ENCODE assay signal across 17 mouse cellular contexts in genomic region chr2:32590224-32590623, GRCm38 (mm10). TPM values are rescaled to one million over a fixed set of nuclear protein-coding genes. Genes with fewer than 3 reads are reported as not detected.
DNase-seq lines count a peak whose midpoint lies in the region; ATAC-seq lines count a peak whose summit lies in the region.
"Had no signal": no experiment of that assay in that cellular context is flagged by ENCODE, and none has a peak within 500 bp of the region (broad histone marks: within the 10 kb centered on the region; RNA-seq: fewer than 3 reads in every experiment).

No protein-coding gene starts in this region.

- peak; percentile 58 for DNase-seq in cerebellum, adult 11-12 months
- DNase-seq in cerebellum, postnatal 4 days (ENCODE audit: low spot score in 2 of 2), result no peak
- DNase-seq in heart, postnatal 14 days, result no peak
- DNase-seq in lung, postnatal 10 days, result peak; percentile 34
- DNase-seq in lung, postnatal 36 days, result no peak
- DNase-seq in skeletal muscle tissue, adult 2 months (ENCODE audit: low read depth, low spot score), result peak; percentile 84
- no peak for DNase-seq in retina, postnatal 1 day
- DNase-seq: adrenal gland, adult 2 months; liver, embryonic 13.5 days; thymus, postnatal 25 days had no signal

- intact Hi-C loops in heart, postnatal 14 days (cut with DNase I), result no loop called here

- H3K4me1 ChIP-seq in heart, embryonic 15.5 days (replicated peaks), result peaks cover 36% of the 10 kb centered on the region

- no peak overlapping the region for H3K4me2 ChIP-seq in heart, embryonic 15.5 days
- H3K4me2 ChIP-seq: kidney, embryonic 15.5 days; liver, embryonic 13.5 days; midbrain, embryonic 13.5 days; stomach, embryonic 15.5 days had no signal

- peak overlapping the region; percentile 75; the same call in 1 of the 2 replicates for H3K27ac ChIP-seq in heart, embryonic 15.5 days
- H3K27ac ChIP-seq: kidney, embryonic 15.5 days; stomach, embryonic 15.5 days had no signal

- no peak overlapping the region for H3K4me3 ChIP-seq in heart, embryonic 15.5 days
- H3K4me3 ChIP-seq: erythroblast, embryonic 14.5 days; kidney, embryonic 15.5 days; liver, embryonic 13.5 days; midbrain, embryonic 13.5 days; stomach, embryonic 15.5 days had no signal

- H3K9me3 ChIP-seq in heart, embryonic 15.5 days (replicated peaks), result no peaks in the 10 kb centered on the region
- H3K9me3 ChIP-seq: kidney, embryonic 15.5 days; liver, embryonic 13.5 days; midbrain, embryonic 13.5 days; stomach, embryonic 15.5 days had no signal

- ATAC-seq in heart, embryonic 15.5 days (replicated peaks; ENCODE audit: insufficient number of reproducible peaks, insufficient read depth, low FRiP score, low read depth), result no peak
- ATAC-seq: forebrain, embryonic 16.5 days; midbrain, embryonic 13.5 days; Patski had no signal

- WGBS in heart, embryonic 15.5 days, result 76% methylated on average over 10 of the region's 10 CpGs

- peaks cover 13% of the 10 kb centered on the region; the same call in 1 of the 2 replicates for H3K36me3 ChIP-seq in heart, embryonic 15.5 days

- no peaks in the 10 kb centered on the region for H3K27me3 ChIP-seq in heart, embryonic 15.5 days
- H3K27me3 ChIP-seq: kidney, embryonic 15.5 days; liver, embryonic 13.5 days; Patski; stomach, embryonic 15.5 days had no signal

- 0 out of 2 replicates have a peak overlapping the region, but pooled peaks have one; percentile 32 for H3K9ac ChIP-seq in heart, embryonic 15.5 days
- H3K9ac ChIP-seq: kidney, embryonic 15.5 days; midbrain, embryonic 13.5 days; stomach, embryonic 15.5 days had no signal

RNA-seq across cellular contexts. Expression of gene St6galnac4, which starts 3.3 kb away (rescaled TPM):
- polyA plus RNA-seq in heart, embryonic 15.5 days (2015; fragmentation: Nextera tagmentation; extraction: Ambion mirVana), result 33.5 and 38.7 TPM in 2 replicates
- total RNA-seq in heart, postnatal 14 days (2021), result 10 to 100 TPM; 22.8 to 23.6 TPM

RNA-seq across cellular contexts. Expression of gene St6galnac6, which starts 9.3 kb away (rescaled TPM):
- polyA plus RNA-seq in heart, embryonic 15.5 days (2015; fragmentation: Nextera tagmentation; extraction: Ambion mirVana), result 28.5 and 29.0 TPM in 2 replicates
- 100 to 1,000 TPM in 1 of 2 experiments, 10 to 100 TPM in 1; 97.9 to 104 TPM for total RNA-seq in heart, postnatal 14 days (2021)

RNA-seq across cellular contexts. Expression of gene 9430097D07Rik, which starts 14.7 kb away (rescaled TPM):
- 0.08 TPM in 1 of 2 replicates, not detected in the other for polyA plus RNA-seq in heart, embryonic 15.5 days (2015; fragmentation: Nextera tagmentation; extraction: Ambion mirVana)
- not detected for total RNA-seq in heart, postnatal 14 days (2021)
- total RNA-seq: adrenal gland, adult 2 months had no signal
- polyA plus RNA-seq: adrenal gland, adult 2 months; erythroblast, embryonic 14.5 days; liver, embryonic 13.5 days had no signal

RNA-seq across cellular contexts. Expression of gene Pip5kl1, which starts 15.6 kb away (rescaled TPM):
- 0.23 TPM in 1 of 2 replicates, not detected in the other for polyA plus RNA-seq in heart, embryonic 15.5 days (2015; fragmentation: Nextera tagmentation; extraction: Ambion mirVana)
- not detected for total RNA-seq in heart, postnatal 14 days (2021)
- polyA plus RNA-seq: erythroblast, embryonic 14.5 days; liver, embryonic 13.5 days had no signal

RNA-seq across cellular contexts. Expression of gene Dpm2, which starts 19.6 kb away (rescaled TPM):
- polyA plus RNA-seq in heart, embryonic 15.5 days (2015; fragmentation: Nextera tagmentation; extraction: Ambion mirVana), result 62.0 and 71.0 TPM in 2 replicates
- 10 to 100 TPM; 21.4 to 22.7 TPM for total RNA-seq in heart, postnatal 14 days (2021)

Comparison
In these comparisons a context has a peak if more than half of its experiments do, and no peak if none do; other contexts are left out.
1. DNase-seq: peak in cerebellum, adult 11-12 months (single experiment), lung, postnatal 10 days (single experiment) and skeletal muscle tissue, adult 2 months (single experiment); none in cerebellum, postnatal 4 days (0 of 2), heart, postnatal 14 days (0 of 2), lung, postnatal 36 days (single experiment) and retina, postnatal 1 day (single experiment).